Mouse (Mus musculus) layer of hippocampus, adult 9-11 months (tissue): ENCODE measurements around the gene St13.
A peak's percentile ranks its signal among the peaks of the same experiment; 100 is the strongest.
"Not testable (repeated sequence)": the region's sequence is repeated elsewhere in the genome, so short reads cannot be mapped to it uniquely, and the experiment has no call there.

Experiments
- DNase-seq: peaks from one replicate; pipeline ENCODE4 v3.0.0; 2022

The St13 gene

DNA sequence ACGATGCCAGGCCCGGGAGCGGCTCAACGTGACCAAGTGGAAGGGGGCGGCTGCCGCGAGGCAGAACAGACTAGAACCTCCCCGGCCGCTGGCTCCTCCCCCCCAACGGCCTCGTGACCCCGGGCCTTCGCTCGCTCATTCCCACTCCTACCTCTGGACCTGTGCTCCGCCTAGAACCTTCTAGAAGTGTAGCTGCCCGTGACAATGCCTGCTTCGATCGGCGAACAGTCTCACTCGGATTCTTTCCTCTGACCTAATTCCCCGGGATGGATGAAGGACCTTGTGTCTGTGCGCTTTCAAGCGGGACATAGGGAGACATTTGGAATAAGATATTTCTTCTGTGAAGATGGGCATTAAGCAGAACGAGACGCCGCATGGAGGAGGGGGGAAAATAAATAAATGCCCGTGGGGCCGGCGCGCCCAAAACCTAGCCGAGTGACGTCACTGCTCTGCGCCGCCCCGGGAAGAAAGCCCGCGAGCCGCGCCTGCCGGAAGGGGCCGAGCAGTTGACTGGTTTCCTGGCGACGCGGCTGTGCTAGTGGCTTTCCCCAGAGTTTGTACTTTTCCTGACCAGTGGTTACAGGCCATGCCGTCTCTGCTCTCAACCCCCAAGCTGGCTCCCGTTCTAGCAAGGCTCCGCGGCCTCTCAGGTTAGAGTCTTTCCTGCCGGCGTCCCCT, at the start of gene St13, which contains the start of gene Xpnpep3:
TSS of gene St13 (minus strand) at position 440 of the 678 bp plus-strand sequence.
TSS of gene Xpnpep3 (plus strand) at position 501 of the 678 bp plus-strand sequence.
- peak; percentile 96 for DNase-seq

DNA sequence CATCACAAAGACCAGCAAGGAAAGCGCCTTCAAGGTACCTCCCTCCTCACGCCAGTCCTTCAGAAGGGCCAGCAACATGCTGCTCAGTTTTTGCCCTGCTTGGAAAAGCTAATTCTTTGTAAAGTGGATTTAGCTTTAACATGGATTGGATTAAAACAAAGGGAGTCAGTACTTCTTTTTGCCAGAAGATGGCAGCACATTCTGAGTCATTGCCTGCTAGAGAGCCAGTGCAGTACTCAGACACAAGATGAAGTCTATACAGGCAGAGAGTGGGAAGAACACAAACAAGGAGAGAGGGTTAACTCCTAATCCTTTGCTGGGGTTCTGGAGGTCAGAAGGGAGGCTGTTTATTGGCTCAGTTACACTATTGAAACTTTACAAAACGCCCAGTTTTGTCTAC, 48.6 kb upstream of the St13 start:
- DNase-seq = peak; percentile 47

DNA sequence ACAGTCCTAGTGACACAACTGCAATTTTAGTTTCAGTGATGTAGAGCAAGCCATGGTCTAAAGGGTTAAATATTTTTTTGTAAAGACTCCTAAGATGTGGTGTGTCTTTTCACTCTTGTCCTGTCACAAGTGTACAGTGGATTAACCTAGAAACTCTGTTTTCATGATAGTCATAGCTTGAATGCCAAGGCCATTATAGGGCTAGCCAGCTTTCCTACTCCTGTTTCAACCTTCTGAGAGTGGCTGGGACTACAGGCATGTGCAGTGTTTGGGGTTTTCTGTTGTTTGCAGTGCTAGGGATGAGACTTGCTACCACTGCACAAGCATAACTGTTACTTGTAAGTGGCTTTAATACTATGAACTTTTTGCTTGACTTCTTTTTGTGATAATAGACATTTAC, 39.4 kb upstream of the St13 start:
- DNase-seq = no peak

DNA sequence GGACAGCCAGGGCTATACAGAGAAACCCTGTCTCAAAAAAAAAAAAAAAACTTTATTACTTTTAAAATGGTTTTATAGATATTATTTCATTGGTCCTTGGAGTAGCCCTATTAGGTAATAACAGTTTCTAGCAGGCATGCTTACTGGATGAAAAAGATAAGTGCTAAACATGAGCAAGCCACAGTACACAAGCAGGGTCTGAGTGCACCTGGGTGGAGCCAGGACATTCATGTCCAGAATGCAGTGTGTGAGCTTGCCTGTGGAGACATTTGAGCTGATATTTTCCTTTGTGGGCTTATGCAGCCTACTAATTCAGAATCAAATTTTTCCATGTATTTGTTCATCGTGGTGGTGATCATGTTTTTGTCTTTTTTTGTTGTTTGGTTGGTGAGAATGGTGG, 38.5 kb upstream of the St13 start:
- no peak for DNase-seq

DNA sequence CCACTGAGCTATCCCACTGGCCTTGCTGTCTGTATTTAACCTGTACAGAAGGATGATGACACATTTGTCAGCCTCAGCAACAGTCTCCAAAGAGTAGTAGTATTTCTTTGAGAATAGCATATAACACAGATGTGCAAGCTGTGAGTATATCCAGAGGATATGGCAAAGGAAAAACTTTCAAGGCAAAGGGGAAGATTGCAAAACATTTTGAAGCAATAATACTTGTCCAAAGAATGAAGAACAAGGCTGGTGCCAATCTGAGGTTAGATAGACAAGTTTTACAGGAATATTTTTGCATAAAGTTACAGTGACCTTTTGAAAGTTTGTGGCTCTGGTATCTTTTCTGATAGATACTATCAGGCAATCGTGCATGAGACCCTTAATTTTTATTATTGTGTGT, 31.3 kb upstream of the St13 start:
- no peak for DNase-seq

DNA sequence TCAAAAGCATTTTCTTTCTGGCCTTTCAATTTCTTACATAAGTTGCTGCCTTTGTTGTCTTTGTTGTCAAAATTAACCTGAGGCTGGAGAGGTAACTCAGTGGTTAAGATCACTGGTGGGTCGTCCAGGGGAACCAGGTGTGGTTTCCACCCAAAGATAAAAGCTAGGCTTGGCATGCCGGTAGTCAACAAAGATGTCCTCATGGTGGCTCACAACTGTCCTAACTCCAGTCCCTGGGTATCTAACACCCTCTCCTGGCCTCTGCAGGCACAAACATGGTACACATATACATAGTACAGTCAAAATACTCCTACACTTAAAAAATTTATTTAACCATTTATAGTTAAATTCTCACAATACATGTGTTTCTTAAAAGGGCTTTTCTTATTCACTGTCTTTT, 28.1 kb upstream of the St13 start:
- no peak for DNase-seq

DNA sequence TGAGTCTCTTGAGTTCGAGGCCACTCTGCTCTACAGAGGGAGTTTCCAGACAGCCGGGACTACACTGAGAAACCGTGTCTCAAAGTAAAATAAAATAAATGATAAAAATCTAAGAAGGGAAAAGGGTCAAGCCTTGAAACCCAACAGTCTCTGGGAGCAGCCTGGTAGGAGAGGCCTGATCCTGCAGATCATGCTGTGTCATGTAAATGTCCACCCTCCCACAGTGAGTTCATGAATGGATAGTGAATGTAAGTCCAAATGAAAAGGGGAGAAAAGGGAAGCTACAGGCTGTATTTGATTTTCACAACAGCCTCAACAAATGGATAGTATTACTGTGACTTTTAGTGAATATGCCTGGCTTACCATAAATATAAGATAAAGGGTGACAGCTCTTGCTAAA, 25.4 kb upstream of the St13 start:
- DNase-seq = no peak

DNA sequence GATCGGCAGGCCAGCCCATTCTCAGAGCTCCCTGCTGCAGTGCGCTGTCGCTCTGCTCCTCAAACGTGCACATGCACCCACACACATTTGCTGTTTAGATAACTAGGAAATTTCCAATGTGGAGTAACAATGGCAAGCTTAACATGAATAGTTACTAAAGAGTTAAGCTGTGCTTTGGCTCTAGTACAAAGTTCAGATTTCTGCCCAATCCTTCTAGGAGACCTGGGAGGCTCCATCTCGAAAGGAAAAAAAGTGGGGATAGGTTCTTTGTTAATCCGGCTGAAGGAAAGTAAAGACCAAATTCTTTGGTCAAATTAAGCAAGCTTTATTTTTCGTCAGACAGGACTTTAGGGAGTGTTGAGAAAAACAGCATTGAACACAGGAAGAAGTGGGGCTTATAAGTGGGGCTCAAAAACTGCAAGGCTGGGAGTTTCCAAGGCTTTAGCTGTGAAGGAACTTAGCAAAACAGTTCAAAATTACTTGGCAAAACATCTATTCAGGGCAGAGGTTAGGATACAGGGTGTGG, 22.3 kb upstream of the St13 start:
- DNase-seq = no peak

DNA sequence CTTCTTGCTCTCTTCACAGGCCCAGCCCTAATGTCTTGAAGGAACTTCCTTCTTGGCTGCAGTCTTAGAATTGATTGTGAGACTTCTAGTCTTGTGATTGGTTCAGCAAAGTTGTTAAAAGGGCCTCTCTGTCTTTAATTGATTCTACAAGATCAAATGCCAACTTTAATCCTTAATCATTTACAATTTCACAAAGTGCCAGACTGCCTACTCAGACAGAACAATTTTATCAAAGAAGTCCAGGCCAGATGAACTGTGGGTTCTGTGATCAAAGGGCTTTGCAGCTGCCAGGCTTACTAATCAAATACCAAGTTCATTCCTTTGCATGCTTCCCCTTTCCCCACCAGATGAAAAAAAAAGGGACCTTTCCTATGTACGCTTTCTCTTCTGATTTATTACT, 21.6 kb upstream of the St13 start:
- DNase-seq = no peak

DNA sequence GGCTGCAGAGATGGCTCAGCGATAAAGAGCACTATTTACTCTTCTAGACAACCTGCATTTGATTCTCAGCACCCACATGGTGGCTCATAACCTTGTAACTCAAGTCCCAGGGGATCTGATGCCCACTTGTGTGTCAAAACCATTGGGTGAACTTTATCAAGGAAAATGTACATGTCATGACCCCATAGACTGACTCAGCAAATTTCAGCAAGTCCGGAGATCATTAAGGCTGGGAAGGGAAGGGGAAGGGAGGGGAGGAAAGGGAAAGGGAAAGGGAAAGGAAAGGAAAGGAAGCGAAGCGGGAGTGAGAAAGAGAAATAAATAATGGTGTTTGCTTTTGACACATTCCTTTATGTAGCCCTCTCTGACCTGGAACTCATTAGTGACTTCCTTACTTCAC, 18.2 kb upstream of the St13 start:
- DNase-seq = no peak

DNA sequence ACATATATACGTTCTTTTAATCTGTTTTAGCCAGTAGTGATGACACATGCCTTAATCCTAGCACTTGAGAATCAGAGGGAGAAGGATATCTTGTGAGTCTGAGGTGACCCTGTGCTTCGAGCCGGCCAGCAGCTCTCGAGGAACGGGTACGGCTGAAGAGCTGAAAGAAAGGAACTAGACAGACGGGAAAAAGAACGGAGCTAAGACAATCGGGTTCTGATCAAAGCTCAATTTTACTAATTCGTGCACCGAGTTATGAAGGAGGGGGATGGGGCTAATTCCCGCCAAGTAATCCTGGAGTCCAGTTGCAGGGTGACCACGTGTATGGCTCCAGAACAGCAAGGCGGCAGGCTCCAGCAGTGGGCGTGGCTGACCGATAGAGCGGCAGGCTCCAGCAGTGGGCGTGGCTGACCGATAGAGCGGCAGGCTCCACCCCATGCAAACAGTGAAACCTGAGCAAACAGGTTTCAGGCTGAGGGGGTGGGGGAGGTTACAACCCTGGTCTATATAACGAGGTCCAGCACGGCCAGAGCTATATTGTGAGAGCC, 17.0 kb upstream of the St13 start:
- DNase-seq = not testable (repeated sequence)

DNA sequence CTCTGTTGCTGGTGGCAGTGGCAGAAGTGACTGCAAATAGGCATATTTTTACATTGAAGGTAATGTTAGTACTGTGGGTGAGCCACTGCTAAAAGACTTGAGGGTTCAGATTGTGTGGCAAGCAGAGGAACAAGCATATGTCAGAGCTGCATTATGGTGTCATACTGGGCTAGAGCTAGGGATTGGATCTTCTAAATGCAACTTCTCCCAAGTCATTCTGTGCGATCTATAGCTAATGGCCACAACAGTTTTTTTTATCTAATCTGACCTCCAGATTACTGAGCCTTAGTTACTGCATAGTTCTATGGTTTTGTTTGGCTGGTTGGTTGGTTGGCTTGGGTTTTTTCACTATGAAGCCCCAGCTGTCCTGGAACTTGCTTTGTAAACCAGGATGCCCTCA, 8.3 kb upstream of the St13 start, which contains the start of gene Dnajb7:
TSS of gene Dnajb7 (minus strand) at position 101 of the 400 bp plus-strand sequence.
- DNase-seq = no peak

DNA sequence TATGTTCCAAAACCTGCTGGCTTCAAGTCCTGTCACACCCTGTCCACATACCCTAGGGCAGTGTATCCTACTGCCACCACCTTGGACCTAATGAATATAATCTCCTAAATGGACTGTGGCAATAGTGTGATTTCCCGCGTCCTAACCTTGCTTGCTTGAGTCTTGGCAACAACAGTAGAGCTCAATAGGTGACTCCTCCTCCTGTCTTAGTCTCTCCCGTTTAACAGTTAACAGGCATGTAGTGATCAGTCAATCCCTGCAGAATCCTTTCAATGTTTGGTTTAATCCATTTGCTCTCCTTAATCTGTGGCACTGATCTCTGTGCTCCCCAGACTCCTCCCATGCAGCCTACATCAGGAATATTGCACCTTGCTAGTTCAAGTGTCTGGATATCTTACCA, 5.1 kb upstream of the St13 start:
- DNase-seq = no peak

DNA sequence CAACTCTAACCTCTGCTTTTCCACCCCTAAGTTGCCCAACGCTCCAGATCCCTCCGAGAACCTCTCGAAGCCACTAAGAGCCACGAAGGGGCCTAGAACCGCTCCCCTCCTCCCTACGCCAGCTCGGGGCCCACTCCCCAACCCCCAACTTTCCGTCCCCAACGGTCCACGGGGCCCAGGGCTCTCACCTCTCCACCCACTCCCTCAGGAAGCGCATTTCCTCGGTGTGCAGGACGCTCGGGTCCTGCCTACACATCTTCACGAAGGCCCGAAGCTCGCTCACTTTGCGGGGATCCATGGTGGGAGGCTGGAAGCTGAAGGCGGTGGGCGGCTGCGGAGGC, 610 bp downstream of the St13 start:
- DNase-seq = no peak

DNA sequence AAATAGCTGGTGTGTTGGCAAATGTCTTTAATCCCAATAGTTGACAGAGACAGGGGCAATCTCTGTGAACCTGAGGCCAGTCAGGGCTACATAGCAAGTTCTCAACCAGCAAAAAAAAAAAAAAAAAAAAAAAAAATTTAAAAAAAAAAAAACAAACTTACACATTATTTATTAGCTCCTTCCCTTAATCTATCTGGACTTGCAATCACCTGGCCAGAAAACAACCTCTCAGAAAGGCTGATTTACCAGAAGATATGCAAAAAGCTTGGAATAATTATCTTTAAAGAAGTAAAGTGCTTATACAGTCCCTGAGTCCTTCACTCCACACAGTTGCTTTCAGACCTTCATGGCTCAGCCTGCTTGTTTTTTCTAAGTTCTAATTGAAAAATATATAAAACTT, 1.7 kb downstream of the St13 start:
- no peak for DNase-seq

DNA sequence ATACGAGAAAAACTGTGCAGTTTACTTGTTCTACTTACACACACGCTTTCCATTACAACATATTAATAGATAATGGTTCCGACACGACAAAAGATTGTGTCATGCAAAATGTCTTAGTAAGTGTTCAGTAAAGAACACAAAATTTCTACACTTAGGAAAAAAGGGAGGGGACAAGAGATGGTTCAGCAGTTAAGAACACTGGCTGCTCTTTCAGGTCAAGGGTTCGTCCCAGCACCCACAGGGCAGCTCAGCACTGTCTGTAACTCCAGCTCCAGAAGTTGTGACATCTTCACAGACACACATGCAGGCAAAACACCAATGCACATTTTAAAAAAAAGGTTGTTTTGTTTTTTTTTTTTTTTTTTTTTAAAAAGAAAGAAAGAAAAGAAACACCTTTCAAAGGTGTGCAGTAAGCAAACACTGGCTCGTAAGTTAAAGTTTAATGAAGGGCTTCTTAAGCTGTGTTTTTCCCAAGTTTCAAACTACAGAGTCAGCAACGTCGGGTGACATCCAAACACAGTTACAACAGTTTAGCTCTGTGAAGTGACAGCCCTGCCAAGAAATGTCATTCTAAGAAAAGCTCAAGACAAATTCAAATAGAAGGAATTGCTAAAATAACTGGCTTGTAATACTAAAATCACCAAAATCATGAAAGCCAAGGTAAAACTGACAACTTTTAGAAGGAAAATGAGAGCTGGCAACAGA, 5.5 kb downstream of the St13 start:
- DNase-seq = no peak

DNA sequence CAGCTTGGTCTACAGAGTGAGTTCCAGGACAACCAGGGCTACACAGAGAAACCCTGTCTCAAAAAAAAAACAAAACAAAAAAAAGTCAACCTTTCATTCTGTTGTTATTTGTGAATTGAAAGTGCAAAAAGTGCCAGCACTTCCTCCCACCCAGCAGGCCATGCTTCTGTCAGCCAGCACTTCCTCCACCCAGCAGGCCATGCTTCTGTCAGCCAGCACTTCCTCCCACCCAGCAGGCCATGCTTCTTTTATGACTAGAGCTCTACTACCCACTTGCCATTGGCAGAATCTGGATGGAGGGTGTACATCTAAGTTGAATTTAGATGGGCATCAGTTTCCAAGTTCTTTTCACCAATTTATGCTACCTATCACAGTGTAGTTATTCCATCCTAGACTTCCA, 6.9 kb downstream of the St13 start:
- DNase-seq = peak; percentile 70

DNA sequence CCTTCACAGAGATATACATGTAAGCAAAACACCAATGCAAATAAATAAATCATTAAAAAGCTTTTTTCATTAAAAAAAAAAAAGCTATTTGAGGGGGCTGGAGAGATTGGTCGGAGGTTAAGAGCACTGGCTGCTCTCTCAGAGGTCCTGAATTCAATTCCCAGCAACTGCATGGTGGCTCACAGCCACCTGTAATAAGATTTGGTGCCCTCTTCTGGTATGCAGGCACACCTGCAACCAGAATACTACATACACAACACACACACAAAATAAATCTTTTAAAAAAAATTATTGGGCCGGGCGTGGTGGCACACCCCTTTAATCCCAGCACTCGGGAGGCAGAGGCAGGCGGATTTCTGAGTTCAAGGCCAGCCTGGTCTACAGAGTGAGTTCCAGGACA, 13.6 kb downstream of the St13 start:
- no peak for DNase-seq

DNA sequence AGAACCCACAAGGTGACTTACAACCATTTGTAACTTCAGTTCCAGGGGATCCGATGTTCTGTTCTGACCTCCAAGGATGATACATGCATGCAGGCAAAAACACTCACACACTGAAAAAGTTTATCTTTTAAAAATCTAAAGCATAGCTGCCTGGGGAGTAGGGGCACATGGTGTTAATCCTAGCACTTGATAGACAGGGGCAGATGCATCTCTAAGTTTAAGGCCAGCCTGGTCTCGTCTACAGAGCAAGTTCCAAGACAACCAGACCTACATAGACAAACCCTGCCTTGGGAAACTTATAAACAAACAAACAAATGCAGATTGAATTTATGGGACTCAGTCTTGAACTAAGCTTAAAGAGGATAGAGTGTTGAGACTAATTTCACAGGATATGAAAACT, 21.0 kb downstream of the St13 start:
- no peak for DNase-seq

DNA sequence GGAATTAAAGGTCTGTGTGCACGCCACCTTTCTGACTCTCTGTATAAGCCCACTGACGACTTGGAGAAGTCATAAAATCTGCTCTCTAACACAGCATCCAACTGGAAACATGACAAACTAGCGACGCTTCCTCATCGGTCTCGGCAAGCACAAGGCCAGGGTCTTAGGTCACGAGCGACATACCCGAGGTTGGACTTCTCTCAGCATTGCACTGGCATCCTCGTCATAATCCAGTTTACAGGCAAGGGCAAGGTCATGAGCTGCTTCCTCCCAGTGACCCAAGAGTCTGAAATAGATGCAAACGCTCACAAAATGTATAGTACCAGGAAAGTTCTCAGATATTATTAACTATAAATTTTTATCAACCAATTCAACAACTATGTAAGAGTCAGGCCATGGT, 25.3 kb downstream of the St13 start:
- no peak for DNase-seq

DNA sequence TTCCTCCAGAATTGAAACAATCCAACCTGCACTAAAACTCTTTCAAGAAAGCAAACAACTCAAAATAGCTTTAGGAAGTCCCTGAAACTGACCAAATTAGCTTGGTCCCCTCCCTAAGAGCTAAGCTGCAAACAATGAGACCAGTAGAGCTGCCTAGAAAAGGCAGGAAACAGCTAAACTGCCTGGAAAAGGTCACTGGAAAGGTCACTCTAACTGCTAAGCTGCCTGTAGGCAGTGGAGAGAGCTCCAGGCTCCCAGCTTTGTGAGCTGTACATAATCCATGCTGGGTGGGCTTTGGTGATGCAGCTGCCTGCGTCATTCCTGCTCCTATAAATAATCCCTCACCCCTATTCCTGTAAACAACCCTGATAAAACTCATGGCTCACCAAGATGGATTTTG, 29.5 kb downstream of the St13 start:
- no peak for DNase-seq

DNA sequence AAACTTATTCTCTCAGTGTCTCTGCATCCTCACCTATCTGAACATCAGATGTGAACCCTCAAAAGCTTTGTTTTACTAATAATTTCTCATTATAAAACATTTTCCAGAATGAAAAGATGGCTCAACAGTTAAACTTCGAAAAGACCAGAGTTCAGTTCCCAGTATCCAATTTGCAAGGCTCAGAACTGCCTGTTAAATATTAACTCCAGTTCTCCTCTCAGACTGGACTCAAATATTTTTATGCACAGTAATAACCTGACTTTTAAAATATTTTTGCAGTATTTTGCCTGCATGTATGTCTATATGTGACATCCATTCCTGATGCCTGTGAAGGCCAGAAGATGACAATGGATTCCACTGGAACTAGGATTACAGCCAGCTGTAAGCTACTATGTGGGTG, 31.3 kb downstream of the St13 start:
- DNase-seq = no peak

DNA sequence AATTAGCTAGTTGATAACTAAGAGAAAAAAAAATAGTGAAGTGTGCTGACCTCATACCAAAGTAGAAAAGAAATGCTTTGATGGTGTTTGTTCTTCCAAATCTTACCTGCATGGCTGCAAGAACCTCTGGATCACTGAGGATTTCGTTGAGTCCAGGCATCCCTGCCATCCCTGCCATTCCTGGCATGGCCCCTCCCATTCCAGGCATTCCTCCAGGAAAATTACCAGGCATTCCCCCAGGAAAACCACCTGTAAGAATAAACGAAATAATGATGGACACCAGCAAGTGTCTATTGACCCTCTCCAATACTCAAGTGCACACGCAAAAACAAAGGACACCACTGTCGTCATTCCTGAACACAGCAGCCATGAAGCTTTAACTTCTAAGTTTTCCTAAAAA, 33.6 kb downstream of the St13 start:
- no peak for DNase-seq

DNA sequence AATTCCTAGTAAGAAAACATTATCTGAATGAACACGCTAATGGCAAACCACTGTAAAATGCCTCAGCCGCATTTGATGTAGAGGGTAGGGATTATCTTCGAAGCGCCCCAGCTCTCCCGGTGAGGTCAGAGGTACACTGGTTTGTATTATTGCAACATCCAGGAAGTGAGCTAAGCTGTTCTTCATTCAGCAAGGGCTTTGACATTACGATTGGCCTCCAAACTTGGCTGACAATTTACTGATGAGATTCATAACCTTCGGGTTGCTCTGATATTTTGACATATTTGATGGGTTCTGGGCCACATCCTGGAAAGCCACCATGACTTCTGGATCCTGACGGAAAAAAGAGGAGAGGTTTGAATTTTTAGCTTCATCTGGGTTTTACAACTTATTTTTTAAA, 34.6 kb downstream of the St13 start:
- no peak for DNase-seq
